Mouse (Mus musculus) layer of hippocampus, adult 18-20 months (tissue): ENCODE measurements around the gene Ssbp2. TPM values are rescaled to one million over a fixed set of nuclear protein-coding genes. Genes with fewer than 3 reads are reported as not detected.

Source experiments
- DNase-seq, 2 experiments: peaks; one replicate each; pipeline ENCODE4 v3.0.0; 2022; ENCODE audit warnings: low spot score in 2 of 2
- microRNA-seq, 2 experiments: library from miRNA; unstranded; fragments of <30 nt; microRNA quantifications; one replicate each; pipeline ENCODE4 v1.2.0; 2021
- total RNA-seq, 2 experiments: library from RNA; stranded (reverse); gene quantifications; 2 replicates each; pipeline ENCODE4 v1.2.3; 2021

The Ssbp2 gene
- total RNA-seq, 2 experiments from 2014 or later = 117 to 135 TPM

DNA sequence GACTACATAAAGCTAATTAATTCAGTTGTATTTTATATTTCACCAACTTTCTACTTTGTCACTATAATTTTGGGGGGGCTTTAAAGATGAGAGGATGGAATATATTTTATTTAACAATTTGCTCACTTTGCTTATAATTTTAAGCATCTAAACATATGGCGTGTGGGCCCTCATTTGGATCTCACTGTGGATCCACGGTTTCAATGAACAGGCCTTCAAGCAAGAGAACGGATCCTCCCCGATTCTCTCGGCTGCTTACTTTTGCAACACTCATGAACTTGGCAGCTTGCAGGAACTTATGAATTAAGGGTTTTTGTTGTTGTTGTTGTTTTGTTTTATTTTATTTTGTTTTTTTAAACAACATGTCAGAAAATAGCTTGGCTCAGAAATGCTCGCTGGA lies 259.4 kb downstream of the Ssbp2 start:
- DNase-seq = peak in 1 of 2 experiments; percentile 65

DNA sequence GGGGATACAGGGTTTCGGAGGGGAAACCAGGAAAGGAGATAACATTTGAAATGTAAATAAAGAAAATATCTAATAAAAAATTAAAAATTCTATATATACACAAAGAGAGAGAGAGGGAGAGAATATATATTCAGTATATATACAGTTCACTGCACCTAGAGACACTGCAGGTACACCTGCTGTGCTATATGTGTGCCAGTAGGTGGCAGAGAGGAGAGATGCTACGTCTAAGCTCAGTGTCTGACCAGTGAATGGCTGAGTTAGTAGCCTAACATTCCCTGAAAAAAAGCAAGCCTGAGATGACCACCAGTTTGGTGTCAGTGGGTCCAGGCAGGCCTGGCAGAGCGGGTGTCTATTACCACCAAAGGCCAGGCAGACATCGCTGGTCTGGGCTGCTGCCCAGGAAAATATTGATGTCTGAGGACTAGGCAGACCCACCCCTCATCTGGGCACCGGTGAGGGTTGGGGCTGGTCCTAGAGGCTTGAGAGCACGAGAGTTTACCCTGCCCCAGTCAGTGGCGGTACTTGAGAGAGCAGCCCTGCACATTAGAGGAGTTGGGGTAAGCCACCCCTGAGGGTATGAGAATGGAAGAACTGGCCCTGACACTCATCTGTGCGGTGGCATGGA lies 263.1 kb downstream of the Ssbp2 start:
- DNase-seq = no peak

DNA sequence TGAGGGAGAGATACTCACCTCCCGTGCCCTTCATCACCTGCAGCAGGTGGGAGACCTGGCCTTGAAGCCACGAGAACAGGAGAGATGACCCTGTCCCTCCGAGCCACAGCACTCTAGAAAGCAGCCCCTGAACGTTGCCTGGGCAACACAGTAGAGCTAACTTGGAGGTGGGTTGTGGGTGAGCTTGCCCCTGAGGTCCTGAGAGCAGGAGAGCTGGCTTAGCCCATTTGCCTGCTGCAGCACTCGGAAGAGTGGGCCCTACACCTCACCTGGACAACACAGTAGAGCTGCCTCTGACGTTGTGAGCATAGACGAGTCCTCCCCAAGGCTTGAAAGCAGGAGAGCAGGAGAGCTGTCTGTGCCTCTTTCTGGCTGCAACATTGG lies 263.6 kb downstream of the Ssbp2 start:
- no peak for DNase-seq

DNA sequence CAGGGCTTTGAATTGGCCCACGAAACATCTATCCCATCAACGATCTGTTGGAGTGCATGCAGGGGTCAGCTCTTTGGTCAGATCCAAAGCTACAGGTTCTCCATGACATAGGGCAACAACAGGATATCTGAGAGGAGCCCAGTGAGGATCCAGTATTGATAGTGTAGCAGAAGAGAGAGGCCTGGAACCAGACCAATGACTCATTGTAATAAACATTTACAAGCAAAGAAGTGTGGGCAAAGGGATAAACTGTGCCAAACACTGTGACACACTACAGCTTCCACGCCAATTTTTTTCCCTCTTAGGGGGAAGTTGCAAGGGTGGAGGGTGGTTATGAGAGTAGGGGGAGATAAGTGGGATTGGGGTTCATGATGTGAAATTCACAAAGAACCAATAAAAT lies 264.1 kb downstream of the Ssbp2 start:
- no peak for DNase-seq

DNA sequence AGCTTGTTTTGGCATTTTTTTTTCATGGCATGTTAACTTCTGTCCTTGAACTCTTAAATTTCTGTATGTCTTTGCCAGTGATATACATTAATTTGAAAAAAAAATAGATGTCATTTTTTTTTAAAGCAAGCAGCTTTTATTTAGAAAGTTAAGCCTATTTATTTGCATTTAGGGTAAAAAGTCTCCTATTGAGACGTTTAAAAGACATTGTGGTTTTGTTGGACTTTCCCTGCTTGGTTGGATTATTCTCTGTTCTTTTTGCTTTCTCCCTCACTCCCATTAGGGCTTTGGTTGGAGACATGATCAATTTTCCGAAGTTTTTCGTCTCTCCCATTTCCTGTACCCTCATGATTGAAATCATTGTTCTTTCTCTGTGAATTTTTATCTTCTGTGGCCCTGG lies 265.0 kb downstream of the Ssbp2 start:
- no peak for DNase-seq

DNA sequence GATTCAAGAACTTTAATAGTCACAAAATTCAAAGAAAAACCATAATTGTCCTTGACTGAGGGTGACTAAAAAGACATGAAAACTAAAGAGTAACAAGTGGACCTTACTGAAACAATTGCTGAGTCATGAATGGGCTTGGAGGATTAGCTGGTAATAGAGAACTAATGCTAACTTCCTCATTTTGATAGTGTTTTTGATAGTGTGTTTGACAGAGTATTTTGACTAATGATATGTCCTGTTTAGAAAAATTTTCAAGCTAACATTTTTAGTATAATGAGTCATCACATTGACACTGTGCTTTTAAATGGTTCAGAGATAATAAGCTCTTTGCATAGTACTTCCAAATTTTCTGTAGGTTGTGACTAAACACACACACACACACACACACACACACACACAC lies 267.8 kb downstream of the Ssbp2 start:
- no peak for DNase-seq

DNA sequence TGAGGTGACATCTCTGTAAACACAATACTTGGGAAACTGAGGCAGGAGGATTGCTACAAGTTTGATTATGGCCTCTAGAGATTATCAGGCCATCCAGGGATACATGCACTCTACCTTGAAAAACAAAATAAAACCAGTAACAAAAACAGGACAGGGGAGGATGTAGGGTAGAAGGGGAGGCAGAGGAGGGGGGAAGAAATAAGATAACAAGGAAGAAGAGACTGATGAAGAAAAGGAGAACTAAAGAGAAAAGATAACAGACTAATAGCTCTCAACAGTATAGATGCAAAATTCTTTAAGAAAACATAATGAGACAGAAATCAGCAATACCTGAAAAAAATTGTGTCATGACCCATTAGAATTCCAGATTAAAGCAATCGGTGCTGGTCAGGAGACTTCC lies 277.1 kb downstream of the Ssbp2 start:
- no peak for DNase-seq

DNA sequence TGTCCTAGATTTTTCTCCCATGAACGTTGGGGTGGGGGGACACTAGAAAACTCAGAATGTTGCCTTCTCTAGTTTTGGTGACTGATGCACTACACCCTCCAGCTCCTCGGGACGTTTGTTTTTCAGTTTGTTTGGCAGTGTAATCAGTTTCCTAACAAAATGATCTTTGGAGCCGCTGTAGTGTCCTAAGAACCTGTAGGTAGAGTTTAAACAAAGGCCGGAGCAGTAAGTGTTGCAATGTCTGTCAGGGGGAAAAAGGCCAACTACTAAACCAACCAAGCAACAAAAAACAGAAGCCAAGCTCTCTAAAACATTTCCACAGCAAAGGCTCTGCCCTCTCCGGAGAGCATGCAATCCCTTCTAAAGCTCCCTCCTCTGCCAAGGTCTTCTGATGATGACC lies 280.8 kb downstream of the Ssbp2 start:
- no peak for DNase-seq

DNA sequence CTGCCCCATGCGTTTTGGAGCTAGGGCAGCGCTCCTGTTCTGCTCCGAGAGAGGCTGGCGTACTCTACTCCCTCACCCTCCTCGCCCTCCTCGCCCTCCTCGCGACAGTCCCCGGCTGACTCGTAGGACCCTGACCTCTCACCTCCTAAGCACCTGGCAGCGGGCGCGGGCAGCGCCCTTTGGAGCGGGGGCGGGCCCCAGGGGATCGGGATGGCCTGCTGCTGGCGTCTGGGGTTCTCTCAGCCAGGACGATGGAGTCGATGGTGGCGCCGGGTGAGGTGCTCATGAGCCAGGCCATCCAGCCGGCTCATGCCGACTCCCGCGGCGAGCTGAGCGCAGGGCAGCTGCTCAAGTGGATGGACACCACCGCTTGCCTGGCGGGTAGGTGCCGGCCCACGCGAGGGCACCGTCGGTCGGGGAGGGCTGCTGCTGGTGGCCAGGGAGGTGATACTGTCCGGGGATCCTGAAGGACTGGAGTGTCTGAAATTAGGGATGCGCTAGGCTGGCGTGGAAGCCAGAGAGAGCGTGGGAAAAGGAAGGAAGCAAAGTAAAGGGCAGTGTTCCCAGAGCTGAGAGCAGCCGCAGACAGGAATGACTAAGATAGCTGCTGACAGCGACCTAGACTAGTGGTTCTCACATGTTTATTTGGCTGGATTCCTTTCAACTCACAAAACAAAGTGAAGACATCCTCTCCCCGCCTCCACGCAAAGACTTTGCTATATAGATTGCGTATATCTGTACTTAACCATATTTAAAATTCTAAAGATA lies 281.4 kb downstream of the Ssbp2 start, which contains the start of gene Acot12:
TSS of gene Acot12 (plus strand) at position 233 of the 768 bp plus-strand sequence.
- DNase-seq = peak in 1 of 2 experiments; percentile 29

DNA sequence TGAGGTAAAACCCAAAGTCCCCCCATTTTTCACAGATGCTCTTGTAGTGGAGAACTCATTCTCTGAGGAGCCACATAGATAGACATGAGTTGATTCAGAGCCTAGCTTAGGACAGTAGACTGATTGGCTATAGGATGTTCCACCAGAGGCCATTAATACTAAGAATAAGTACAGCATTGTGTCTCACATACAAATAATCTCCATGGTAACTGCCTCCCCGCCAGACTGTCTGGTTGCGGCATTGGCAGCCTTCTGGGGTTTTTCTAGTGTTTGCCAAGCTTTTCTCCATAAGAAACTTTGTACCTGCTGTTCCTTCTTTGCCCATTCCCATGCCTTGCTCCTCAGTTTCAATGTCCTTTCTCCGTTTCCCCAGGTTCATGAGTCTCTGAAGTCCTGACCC lies 283.1 kb downstream of the Ssbp2 start:
- DNase-seq = peak in 1 of 2 experiments; percentile 49

DNA sequence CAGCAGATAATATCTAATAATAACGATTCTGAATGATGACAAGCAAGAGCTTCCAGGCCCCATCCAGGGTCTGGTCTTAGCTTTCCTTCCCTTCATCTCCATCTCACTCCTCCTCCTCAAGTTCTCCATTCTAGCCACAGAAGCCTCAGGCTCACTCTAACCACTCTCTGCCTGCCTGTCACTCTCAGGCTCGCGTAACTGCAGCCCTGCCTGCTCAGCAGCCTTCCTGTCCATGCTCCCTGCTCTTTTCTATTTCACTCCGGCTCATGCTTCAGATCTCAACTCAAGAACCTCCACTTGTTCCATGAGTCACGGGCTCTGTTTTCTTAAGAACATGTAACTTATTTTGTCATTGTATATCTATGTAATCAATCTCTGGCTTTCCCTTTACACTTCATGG lies 286.4 kb downstream of the Ssbp2 start:
- DNase-seq = no peak

DNA sequence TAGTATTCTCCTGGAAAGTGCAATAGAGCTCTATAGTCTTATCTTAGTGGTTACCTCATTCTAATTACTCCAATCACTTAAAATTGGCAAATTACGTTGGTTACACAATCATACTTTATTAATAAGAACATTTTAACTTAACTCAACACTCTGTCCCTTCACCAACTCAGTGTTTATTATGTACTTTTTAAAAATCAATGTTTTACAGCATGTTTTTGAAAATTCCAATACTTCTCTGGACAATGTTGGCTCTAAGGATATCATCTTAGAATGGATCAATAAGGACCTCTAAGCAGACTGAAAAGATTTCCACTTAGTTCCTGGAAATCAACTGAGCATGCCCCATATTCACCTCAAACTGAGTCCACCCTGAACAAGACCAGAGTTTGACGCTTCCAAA lies 288.3 kb downstream of the Ssbp2 start:
- no peak for DNase-seq

DNA sequence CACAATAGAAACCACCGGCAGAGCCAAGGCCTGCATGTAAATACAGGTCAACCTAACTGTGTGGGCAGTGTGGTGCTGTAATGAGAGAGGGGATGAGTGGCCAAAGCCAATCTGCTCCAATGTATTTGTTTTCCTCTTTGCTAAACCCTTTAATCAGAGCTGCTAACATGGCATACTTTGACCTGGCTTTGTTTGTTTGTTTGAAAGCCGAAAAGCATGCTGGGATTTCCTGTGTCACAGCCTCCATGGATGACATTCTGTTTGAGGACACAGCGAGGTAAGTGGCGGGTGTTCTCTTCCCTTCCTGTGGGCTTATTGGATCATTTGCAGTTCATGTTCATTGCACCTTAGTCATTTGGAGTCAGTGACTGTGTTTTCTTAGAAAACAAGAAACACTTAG lies 289.9 kb downstream of the Ssbp2 start:
- DNase-seq = no peak

Small RNA genes lying within 50 kb of the gene (microRNA-seq; reads per million reads assigned to microRNA genes)
- gene Gm27656 = 0 reads per million in 2 experiments

Other genes with a start within 250 kb of the Ssbp2 start
- 10 to 100 TPM; 17.2 to 18.3 TPM for gene Atg10, start 236.3 kb upstream of the Ssbp2 start, total RNA-seq